Mouse (Mus musculus) duodenum, adult 2 months (tissue): Measurements from ENCODE around the gene Nlrp9c. TPM values are rescaled to one million over a fixed set of nuclear protein-coding genes. Genes with fewer than 3 reads are reported as not detected.

Source experiments
- polyA plus RNA-seq: library from polyadenylated mRNA; depleted of rRNA; stranded (reverse); fragments of >200 nt; gene quantifications from 2 replicates; pipeline ENCODE4 v1.2.3, GENCODE M21; 2012; ENCODE audit warnings: low replicate concordance; rRNA removed

Nlrp9c gene
- not detected in 2 replicates for polyA plus RNA-seq

DNA sequence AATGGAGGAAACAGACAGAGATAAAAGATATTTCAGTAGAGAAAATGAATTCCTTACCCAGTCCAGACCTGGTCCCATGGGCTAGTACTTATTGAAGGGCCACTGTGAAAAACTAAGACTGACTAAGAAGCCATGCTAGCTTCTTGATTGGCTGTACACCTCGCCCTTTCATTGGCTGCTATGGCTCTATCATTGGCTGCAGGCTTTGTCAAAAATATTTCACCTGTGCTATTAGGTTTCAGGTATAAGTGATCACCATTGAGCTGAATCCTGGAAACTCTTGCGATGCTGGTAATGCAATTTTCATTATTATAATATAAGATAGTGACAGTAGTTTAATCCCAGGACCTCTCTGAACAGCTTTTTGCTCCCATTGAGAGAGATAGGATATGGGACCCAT lies at the start of gene Nlrp9c:
Gene Nlrp9c (minus strand): TSS at position 101 of the 400 bp plus-strand sequence.

DNA sequence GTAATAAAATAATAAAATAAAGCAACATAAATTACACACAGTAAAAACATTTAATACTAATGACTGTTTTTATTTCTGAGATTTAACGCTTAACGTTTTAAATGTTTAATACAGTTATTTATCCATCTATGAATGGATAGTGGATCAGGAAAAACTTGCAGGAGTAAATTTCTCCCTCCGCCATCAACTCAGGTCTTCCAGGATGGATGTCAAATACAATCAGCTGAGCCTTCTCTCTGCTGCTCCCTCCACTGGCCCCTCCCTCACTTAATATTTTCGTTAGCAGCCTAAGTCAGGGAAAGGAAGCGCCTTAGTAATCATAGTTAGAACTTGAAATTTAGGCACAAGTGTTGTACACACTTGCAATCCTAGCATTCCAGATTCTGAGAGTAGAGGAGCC lies 31.3 kb upstream of the Nlrp9c start, which contains the start of gene Nlrp4a:
Gene Nlrp4a (plus strand): TSS at position 301 of the 400 bp plus-strand sequence.

DNA sequence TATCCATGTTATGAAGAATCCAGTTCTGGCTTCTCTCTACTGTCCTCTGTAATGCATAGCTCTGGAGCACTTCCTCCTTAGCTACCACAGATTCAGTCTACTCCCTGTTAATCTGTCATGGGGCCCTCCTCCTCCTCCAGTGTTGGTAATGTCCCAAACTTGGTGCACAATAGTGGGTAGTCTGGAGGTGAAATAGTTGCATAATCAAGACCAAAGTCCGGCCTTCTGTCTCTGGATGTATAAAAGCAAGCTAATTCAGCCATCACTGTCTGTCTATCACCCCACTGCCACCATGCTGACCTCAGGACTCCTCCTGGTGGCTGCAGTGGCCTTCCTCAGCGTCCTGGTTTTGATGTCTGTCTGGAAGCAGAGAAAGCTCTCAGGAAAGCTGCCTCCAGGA lies 96.6 kb downstream of the Nlrp9c start, which contains the start of gene Cyp2a4:
Gene Cyp2a4 (plus strand): TSS at position 244 of the 400 bp plus-strand sequence.

Other genes with a start within 250 kb of the Nlrp9c start
- gene Cyp2b9, start 230.3 kb downstream of the Nlrp9c start, polyA plus RNA-seq = not detected in 2 replicates
- not detected in 2 replicates for gene Vmn1r184, start 143.4 kb downstream of the Nlrp9c start, polyA plus RNA-seq
- not detected in 2 replicates for gene Cyp2a4, start 96.5 kb downstream of the Nlrp9c start, polyA plus RNA-seq
- not detected in 2 replicates for gene Nlrp4a, start 31.4 kb upstream of the Nlrp9c start, polyA plus RNA-seq
- gene Nlrp9a, start 131.3 kb upstream of the Nlrp9c start, polyA plus RNA-seq = not detected in 2 replicates
- gene Vmn1r185, start 214.8 kb upstream of the Nlrp9c start, polyA plus RNA-seq = not detected in 2 replicates